Mouse (Mus musculus): Measurements from ENCODE around the gene Sobp. TPM values are rescaled to one million over a fixed set of nuclear protein-coding genes. Genes with fewer than 3 reads are reported as not detected.

Sobp gene
- total and polyA plus RNA-seq, 3 experiments, result under 0.01 TPM; not detected in 2

- Histone ChIP-seq H3K27me3 (ENCODE audit: insufficient read depth, low read length) (no peaks in the 10 kb centered on the region), H3K4me3 (ENCODE audit: low read depth, low read length) (no peak overlapping the region), H3K4me1 (ENCODE audit: insufficient read depth, low read depth, low read length) (no peaks in the 10 kb centered on the region), H3K9me3 (replicated peaks) (no peaks in the 10 kb centered on the region), H3K36me3 (replicated peaks) (no peaks in the 10 kb centered on the region)
- no peak for ATAC-seq (ENCODE audit: extremely low read depth, insufficient number of reproducible peaks, low FRiP score, poor library complexity, severe bottlenecking)
- TF ChIP-seq CTCF (IDR thresholded peaks at IDR 0.05; ENCODE audit: low read depth, low read length), result no peak
- TF ChIP-seq POLR2AphosphoS5 (IDR thresholded peaks at IDR 0.05; ENCODE audit: insufficient replicate concordance, low read depth, low read length), result no peak
- TF ChIP-seq GATA1 (IDR thresholded peaks at IDR 0.05; ENCODE audit: borderline replicate concordance, low read length), result no peak
- TF ChIP-seq TAL1 (conservative IDR thresholded peaks at IDR 0.05; ENCODE audit: low read depth, low read length), result no peak
- TF ChIP-seq GATA2 (IDR thresholded peaks at IDR 0.05; ENCODE audit: borderline replicate concordance, low read depth, low read length), result no peak
- no peak for DNase-seq (ENCODE audit: low spot score)
Measured at GRCm38 (mm10) chr10:43090040-43090439, 84.3 kb downstream of the Sobp start.

GRCm38 (mm10) chr10:43087421-43087820 is 86.9 kb downstream of the Sobp start:
- TF ChIP-seq TAL1 (conservative IDR thresholded peaks at IDR 0.05; ENCODE audit: low read depth, low read length), result no peak
- no peak for TF ChIP-seq POLR2AphosphoS5 (IDR thresholded peaks at IDR 0.05; ENCODE audit: insufficient replicate concordance, low read depth, low read length)
- no peak for TF ChIP-seq GATA1 (IDR thresholded peaks at IDR 0.05; ENCODE audit: borderline replicate concordance, low read length)
- no peak for TF ChIP-seq GATA2 (IDR thresholded peaks at IDR 0.05; ENCODE audit: borderline replicate concordance, low read depth, low read length)
- no peak for TF ChIP-seq CTCF (IDR thresholded peaks at IDR 0.05; ENCODE audit: low read depth, low read length)
- no peak overlapping the region for H3K4me3 ChIP-seq (ENCODE audit: low read depth, low read length)
- no peak for ATAC-seq (ENCODE audit: extremely low read depth, insufficient number of reproducible peaks, low FRiP score, poor library complexity, severe bottlenecking)
- H3K27me3 ChIP-seq (ENCODE audit: insufficient read depth, low read length), result no peaks in the 10 kb centered on the region
- DNase-seq (ENCODE audit: low spot score), result no peak
- H3K4me1 ChIP-seq (ENCODE audit: insufficient read depth, low read depth, low read length), result no peaks in the 10 kb centered on the region
- H3K9me3 ChIP-seq (replicated peaks), result no peaks in the 10 kb centered on the region
- no peaks in the 10 kb centered on the region for H3K36me3 ChIP-seq (replicated peaks)

GRCm38 (mm10) chr10:43086888-43087287 is 87.4 kb downstream of the Sobp start:
- H3K4me3 ChIP-seq (ENCODE audit: low read depth, low read length), result no peak overlapping the region
- H3K9me3 ChIP-seq (replicated peaks), result no peaks in the 10 kb centered on the region
- TF ChIP-seq GATA2 (IDR thresholded peaks at IDR 0.05; ENCODE audit: borderline replicate concordance, low read depth, low read length), result no peak
- no peak for TF ChIP-seq GATA1 (IDR thresholded peaks at IDR 0.05; ENCODE audit: borderline replicate concordance, low read length)
- TF ChIP-seq TAL1 (conservative IDR thresholded peaks at IDR 0.05; ENCODE audit: low read depth, low read length), result no peak
- no peak for TF ChIP-seq CTCF (IDR thresholded peaks at IDR 0.05; ENCODE audit: low read depth, low read length)
- TF ChIP-seq POLR2AphosphoS5 (IDR thresholded peaks at IDR 0.05; ENCODE audit: insufficient replicate concordance, low read depth, low read length), result no peak
- no peak for DNase-seq (ENCODE audit: low spot score)
- no peaks in the 10 kb centered on the region for H3K27me3 ChIP-seq (ENCODE audit: insufficient read depth, low read length)
- no peak for ATAC-seq (ENCODE audit: extremely low read depth, insufficient number of reproducible peaks, low FRiP score, poor library complexity, severe bottlenecking)
- H3K4me1 ChIP-seq (ENCODE audit: insufficient read depth, low read depth, low read length), result no peaks in the 10 kb centered on the region
- no peaks in the 10 kb centered on the region for H3K36me3 ChIP-seq (replicated peaks)

- Histone ChIP-seq H3K4me3 (ENCODE audit: low read depth, low read length) (no peak overlapping the region), H3K4me1 (ENCODE audit: insufficient read depth, low read depth, low read length) (no peaks in the 10 kb centered on the region), H3K36me3 (replicated peaks) (no peaks in the 10 kb centered on the region), H3K9me3 (replicated peaks) (no peaks in the 10 kb centered on the region), H3K27me3 (ENCODE audit: insufficient read depth, low read length) (no peaks in the 10 kb centered on the region)
- TF ChIP-seq TAL1 (conservative IDR thresholded peaks at IDR 0.05; ENCODE audit: low read depth, low read length), result no peak
- no peak for ATAC-seq (ENCODE audit: extremely low read depth, insufficient number of reproducible peaks, low FRiP score, poor library complexity, severe bottlenecking)
- no peak for DNase-seq (ENCODE audit: low spot score)
Measured at GRCm38 (mm10) chr10:43084087-43084366, 90.3 kb downstream of the Sobp start.

DNA sequence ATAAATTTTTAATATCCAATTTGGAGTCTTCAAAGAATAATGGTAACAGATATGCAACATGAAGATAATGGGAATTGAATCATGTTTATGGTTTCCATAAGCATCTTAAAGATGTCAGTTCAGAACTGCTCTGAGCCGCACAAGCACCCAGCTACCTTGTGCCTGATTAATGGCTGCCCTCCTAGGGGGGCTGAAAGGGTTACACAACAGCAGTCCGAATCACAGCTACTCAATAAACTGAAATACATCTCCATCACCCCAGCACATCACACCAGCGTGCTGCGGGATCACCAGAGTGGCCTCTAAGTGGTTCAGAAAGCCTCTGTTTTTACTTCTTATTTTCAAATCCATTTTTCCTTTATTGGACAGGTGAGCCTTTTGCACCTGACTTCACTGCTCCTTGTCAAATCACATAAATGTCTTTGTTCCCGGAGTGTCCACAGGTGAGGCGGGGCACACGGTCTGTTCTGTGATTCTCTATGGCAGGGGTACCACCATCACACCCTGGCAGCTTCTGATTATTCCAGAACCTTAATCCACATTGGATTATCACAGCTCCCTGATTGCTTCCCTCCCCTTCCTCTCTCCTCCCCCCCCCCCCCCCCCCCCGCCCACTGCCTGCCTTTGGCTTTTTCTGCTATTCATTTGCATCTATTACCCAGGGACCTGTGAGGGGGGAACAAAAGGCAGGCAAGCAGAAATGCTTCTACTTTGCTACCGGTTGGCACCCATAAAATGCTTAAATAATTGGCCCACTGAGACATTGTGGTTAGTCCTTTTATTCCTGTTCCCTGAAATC is 90.8 kb downstream of the Sobp start:
- no peak for ATAC-seq (ENCODE audit: extremely low read depth, insufficient number of reproducible peaks, low FRiP score, poor library complexity, severe bottlenecking)
- TF ChIP-seq POLR2AphosphoS5 (IDR thresholded peaks at IDR 0.05; ENCODE audit: insufficient replicate concordance, low read depth, low read length) (no peak), GATA1 (IDR thresholded peaks at IDR 0.05; ENCODE audit: borderline replicate concordance, low read length) (no peak), TAL1 (conservative IDR thresholded peaks at IDR 0.05; ENCODE audit: low read depth, low read length) (no peak), CTCF (IDR thresholded peaks at IDR 0.05; ENCODE audit: low read depth, low read length) (no peak), GATA2 (IDR thresholded peaks at IDR 0.05; ENCODE audit: borderline replicate concordance, low read depth, low read length) (no peak)
- Histone ChIP-seq H3K27me3 (ENCODE audit: insufficient read depth, low read length) (no peaks in the 10 kb centered on the region), H3K4me1 (ENCODE audit: insufficient read depth, low read depth, low read length) (no peaks in the 10 kb centered on the region), H3K9me3 (replicated peaks) (no peaks in the 10 kb centered on the region), H3K4me3 (ENCODE audit: low read depth, low read length) (no peak overlapping the region), H3K36me3 (replicated peaks) (no peaks in the 10 kb centered on the region)
- DNase-seq (ENCODE audit: low spot score), result no peak

- TF ChIP-seq CTCF (IDR thresholded peaks at IDR 0.05; ENCODE audit: low read depth, low read length) (no peak), TAL1 (conservative IDR thresholded peaks at IDR 0.05; ENCODE audit: low read depth, low read length) (no peak), GATA2 (IDR thresholded peaks at IDR 0.05; ENCODE audit: borderline replicate concordance, low read depth, low read length) (no peak), GATA1 (IDR thresholded peaks at IDR 0.05; ENCODE audit: borderline replicate concordance, low read length) (no peak), POLR2AphosphoS5 (IDR thresholded peaks at IDR 0.05; ENCODE audit: insufficient replicate concordance, low read depth, low read length) (no peak)
- Histone ChIP-seq H3K27me3 (ENCODE audit: insufficient read depth, low read length) (no peaks in the 10 kb centered on the region), H3K9me3 (replicated peaks) (no peaks in the 10 kb centered on the region), H3K36me3 (replicated peaks) (no peaks in the 10 kb centered on the region), H3K4me1 (ENCODE audit: insufficient read depth, low read depth, low read length) (no peaks in the 10 kb centered on the region), H3K4me3 (ENCODE audit: low read depth, low read length) (no peak overlapping the region)
- ATAC-seq (ENCODE audit: extremely low read depth, insufficient number of reproducible peaks, low FRiP score, poor library complexity, severe bottlenecking) (no peak), DNase-seq (ENCODE audit: low spot score) (no peak)
Measured at GRCm38 (mm10) chr10:43081316-43081715, 93.0 kb downstream of the Sobp start.
